Mouse (Mus musculus) bone marrow macrophage, adult 2 months (primary cell): Measurements from ENCODE around the gene Col24a1.

Source experiments
- CTCF ChIP-seq: IDR thresholded peaks from 2 replicates; pipeline ENCODE4 v1.5.1; 2012; ENCODE audit warnings: low read depth, mild to moderate bottlenecking, low read length, moderate library complexity
- POLR2A ChIP-seq: IDR thresholded peaks from 2 replicates; pipeline ENCODE4 v1.6.1; 2012; ENCODE audit warnings: mild to moderate bottlenecking, low read depth, low read length, borderline replicate concordance

DNA sequence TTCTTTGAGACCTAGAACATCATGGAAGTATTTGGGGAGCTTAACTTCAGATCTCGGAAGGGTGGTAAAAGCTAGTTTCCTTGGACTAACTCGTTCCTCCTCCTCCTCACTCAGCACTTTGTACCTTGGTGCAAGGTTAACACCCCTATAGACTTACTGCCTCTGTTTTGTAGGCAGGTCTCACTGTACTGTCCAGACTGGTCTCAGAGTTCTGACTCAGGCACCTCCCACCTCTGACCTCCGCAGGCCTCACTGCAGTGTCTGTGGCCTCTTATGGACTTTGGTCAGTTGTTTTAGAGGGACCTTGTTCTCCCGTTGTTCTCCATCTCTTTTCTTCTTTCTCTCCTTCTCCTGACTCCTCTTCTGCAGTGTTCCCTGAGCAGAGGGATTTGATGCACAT, 290.8 kb downstream of the Col24a1 start:
- TF ChIP-seq CTCF (no peak), POLR2A (no peak)
